Mouse (Mus musculus): ENCODE measurements around the gene Banp.
A peak's percentile ranks its signal among the peaks of the same experiment; 100 is the strongest.

Banp gene

DNA sequence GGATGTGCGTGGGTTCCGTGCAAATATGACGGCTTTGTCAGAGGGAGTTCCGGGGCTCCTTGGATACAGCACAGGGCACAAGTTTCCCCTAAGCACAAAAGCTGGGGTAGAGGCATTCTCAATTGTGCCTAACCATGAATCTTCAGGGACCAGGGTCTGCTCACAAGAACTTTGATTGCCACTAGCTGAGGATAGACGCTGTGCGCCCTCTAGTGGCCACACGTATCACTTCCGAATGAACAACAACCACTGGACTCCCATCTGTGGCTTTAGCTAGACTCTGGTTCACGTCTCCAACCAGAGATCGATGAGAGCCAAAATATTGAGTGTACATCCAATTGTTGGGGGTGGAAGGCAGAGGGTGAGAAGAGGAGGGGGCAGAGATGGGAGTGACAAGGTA, 23.9 kb upstream of the Banp start:
- DNase-seq (ENCODE audit: extremely low spot score, low read depth, low spot score): peak; percentile 73

DNA sequence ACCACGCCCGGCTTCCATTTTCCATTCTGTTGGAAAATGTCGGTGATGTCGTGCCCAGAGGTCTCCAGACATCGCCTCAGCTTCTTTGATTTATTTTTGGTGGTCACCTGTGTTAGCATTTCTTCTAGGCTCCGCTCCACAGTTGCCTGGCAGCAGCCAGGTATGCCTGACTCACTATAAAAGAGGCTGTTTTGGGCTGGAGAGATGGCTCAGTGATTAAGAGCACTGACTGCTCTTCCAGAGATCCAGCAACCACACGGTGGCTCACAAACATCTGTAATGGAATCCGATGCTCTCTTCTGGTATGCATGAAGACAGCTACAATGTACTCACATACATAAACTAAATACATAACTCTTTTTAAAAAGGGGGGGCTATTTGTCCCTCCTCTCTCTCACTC, 23.3 kb upstream of the Banp start:
- no peak for DNase-seq (ENCODE audit: extremely low spot score, low read depth, low spot score)

DNA sequence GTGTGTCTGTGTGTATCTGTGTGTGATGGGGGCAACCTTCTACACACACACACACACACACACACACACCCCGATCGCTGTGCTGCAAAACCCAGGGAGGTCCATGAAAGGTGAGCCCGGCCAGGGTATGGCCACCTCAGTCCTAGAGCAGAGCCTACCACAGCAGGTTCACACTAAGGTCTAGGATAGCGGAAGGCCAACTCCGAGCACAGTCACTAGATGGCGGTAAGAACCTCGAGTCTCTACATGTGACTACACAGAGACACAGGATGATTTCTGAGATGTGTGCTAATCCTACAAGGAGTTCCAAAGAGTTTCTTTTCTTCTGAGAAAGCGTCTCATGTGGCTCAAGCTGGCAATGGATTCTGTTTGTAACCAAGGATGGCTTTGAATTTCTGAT, 22.2 kb upstream of the Banp start:
- no peak for DNase-seq (ENCODE audit: extremely low spot score, low read depth, low spot score)

DNA sequence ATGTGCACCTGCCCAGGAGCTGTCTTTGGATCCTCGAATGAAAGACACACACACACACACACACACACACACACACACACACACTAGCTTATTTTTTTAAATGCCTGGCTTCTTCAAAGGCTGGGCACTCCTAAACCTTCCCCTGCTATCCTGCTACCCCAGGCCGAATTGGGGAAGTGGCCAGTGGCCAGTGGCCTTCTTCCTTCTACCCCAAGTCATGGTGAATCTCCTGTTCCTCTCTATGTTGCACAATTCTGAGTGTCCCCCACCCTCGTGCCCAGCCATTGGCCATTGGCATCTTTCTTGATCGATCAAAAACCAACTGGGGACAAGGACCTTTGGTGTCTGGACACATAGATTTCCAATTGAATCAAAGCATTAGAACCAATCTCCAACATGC, 19.5 kb upstream of the Banp start:
- no peak for DNase-seq (ENCODE audit: extremely low spot score, low read depth, low spot score)

GRCm38 (mm10) chr8:121931571-121931970, 18.0 kb upstream of the Banp start:
- no peak for DNase-seq (ENCODE audit: extremely low spot score, low read depth, low spot score)

DNA sequence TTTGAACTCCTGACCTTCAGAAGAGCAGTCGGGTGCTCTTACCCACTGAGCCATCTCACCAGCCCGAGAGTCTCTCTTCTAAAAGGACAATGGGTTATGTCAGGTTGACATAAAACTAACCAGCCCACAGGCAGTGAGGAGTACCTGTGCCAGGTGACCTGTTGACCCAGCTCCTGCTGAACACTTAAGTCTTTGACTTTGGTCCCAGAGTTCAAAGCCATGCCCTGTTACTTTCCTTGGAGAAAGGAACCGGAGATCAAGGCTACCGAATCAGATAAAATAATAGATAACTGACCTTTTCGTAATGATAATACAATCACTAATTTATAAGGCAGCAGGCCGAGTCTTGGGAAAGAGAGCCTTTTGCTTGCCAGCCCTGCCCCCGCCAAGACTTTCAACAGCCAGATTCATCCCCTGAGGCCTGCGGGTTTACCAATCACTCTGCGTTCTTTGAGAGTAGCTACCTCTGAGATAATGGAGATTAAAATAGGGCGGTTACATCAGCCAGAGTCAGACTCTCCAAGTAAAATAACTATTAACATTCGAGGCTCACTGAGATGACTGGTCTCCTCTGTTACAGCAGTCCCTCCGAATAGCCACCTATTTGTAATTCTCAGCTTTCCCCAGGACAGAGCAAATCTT, 17.4 kb upstream of the Banp start:
- no peak for DNase-seq (ENCODE audit: extremely low spot score, low read depth, low spot score)

GRCm38 (mm10) chr8:121932668-121933520, 16.7 kb upstream of the Banp start:
- DNase-seq (ENCODE audit: extremely low spot score, low read depth, low spot score): no peak

DNA sequence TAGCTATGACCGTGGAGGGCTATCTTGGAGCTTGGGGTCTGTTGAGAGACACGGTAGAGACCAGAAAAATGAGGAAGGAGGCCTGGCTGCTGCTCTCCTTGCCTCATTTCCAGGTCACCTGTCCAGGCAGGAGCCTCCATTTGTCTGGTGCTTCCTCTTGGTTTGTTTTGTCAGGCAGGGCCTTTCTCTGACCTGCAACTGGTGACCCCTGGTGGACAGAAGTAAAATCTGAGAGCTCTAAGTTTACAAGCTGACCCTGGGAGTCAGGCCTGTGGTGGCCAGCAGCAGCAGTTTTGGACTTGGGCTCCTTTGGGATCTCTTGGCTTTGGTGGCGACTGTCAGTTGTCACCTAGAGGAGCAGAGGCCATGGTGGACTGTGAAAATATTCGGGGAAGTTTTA, 15.0 kb upstream of the Banp start:
- DNase-seq (ENCODE audit: extremely low spot score, low read depth, low spot score): no peak

DNA sequence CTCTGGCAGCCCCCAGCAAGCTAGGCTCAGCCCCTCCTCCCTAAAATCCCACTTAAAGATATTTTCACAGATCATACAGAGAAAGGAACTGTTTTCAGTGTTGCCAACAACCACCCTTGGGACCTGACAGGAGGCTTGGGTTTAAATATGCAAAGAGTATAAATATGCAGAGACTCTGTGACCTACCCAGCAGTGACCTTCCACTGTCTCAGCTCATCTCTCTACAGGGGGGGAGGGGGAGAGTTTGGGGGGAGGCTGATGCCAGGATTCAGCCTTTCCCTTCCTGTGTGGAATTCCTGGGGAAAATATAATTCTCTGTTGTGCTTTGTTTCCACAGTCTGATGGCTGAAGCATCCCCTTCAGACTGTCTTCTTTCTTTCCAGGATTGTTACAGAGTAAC, 14.6 kb upstream of the Banp start:
- no peak for DNase-seq (ENCODE audit: extremely low spot score, low read depth, low spot score)

- DNase-seq (ENCODE audit: extremely low spot score, low read depth, low spot score): no peak
Observed at GRCm38 (mm10) chr8:121935341-121936294, 13.9 kb upstream of the Banp start.

DNA sequence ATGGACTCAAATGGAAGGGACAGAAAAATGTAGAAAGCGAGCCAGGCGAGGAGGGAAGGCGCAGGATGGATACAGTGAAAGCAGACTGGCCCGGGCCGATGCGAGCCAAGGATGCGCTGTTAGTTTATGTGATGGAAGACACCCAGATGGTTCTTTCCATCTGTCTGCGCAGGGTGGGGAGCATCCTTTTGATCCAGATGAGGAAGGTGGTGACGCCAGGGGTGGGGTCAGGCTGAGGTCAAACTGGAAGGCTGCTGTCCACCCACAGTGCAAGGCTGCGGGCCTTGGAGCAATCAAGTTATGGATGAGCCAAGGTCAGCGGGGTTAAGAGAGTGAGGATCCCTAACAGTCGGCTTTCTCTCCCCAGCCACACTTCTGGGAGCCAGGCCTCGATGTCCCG, 13.2 kb upstream of the Banp start:
- DNase-seq (ENCODE audit: extremely low spot score, low read depth, low spot score): no peak

GRCm38 (mm10) chr8:121938732-121939131, 10.8 kb upstream of the Banp start:
- DNase-seq (ENCODE audit: extremely low spot score, low read depth, low spot score): no peak

- no peak for DNase-seq (ENCODE audit: extremely low spot score, low read depth, low spot score)
Observed at GRCm38 (mm10) chr8:121943057-121943540, 6.5 kb upstream of the Banp start.

DNA sequence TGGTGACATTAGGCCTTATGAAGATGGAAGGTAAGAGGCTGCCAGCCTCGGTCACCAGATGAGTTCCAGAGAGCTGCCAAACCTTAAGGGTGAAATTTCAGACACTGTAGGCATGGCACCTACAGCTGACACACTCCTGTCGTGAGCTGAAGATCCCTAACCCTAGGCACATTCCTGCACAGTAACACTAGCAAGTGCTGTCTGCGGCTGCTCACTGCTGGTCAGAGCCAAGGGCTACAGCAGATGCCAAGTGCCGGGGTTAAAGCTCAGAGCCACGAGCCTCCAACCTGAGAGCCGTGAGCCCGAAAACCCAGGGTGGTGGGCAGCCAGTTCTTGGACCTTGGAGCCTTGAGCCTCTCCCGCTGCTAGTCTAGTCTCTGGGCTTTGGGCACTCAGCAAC, 5.8 kb upstream of the Banp start:
- DNase-seq (ENCODE audit: extremely low spot score, low read depth, low spot score): no peak

- DNase-seq (ENCODE audit: extremely low spot score, low read depth, low spot score): no peak
Observed at GRCm38 (mm10) chr8:121944831-121945230, 4.7 kb upstream of the Banp start, which contains the start of gene Car5a. Gene Car5a (minus strand): TSS chr8:121944904.

GRCm38 (mm10) chr8:121946351-121946750, 3.2 kb upstream of the Banp start:
- DNase-seq (ENCODE audit: extremely low spot score, low read depth, low spot score): no peak

GRCm38 (mm10) chr8:121947047-121947752, 2.4 kb upstream of the Banp start:
- DNase-seq (ENCODE audit: extremely low spot score, low read depth, low spot score): no peak

GRCm38 (mm10) chr8:121947753-121948141, 1.8 kb upstream of the Banp start:
- peak; percentile 77 for DNase-seq (ENCODE audit: extremely low spot score, low read depth, low spot score)

DNA sequence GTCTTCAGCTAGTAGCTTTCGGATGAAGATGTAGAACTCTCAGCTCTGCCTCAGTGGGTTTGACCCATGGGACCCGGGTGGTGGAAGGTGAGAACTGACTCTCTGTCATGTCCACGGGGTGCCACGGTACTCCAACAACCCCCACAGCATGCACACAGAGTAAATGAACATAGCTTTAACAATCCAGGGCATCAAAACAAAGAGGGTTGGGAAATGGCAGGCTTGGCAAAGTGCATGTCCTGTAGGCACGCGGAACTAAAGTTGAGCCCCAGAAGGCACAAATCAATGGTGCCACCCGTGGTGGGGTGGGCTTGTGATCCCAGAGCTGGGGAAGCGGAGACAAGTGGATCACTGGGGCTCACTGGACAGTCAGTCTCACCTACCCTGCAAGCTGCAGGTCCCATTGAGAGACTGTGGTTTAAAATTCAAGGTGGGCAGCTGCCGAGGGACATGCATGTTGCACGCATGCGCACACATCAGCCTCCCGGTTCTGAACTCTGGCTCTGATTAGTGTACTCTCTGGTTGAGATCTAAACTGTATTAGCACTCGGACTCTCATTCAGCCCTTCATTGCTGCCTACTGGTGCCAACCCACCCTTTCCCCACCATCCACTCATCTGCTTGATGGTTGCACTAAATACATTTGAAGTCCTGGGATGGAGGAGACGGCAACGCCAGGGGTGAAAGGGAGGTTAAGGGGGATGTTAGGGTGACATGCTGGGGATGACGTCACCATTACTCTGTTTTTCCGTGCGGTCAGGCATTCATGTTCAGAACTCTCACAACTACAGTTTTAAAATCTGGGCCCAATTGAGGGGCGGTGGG, 1.0 kb upstream of the Banp start:
- DNase-seq (ENCODE audit: extremely low spot score, low read depth, low spot score): no peak

All from hindlimb bud, embryonic 11.5 days (tissue).